Mouse (Mus musculus) gastrocnemius, adult 8-10 months (tissue): Measurements from ENCODE around the gene Gm49601. TPM values are rescaled to one million over a fixed set of nuclear protein-coding genes. Genes with fewer than 3 reads are reported as not detected.

Source experiments
- DNase-seq, 2 experiments: peaks; one replicate each; pipeline ENCODE4 v3.0.0; 2022; ENCODE audit warnings: low spot score in 2 of 2
- total RNA-seq, 4 experiments: library from RNA; stranded (reverse); gene quantifications; 2 replicates each; pipeline ENCODE4 v1.2.4; 2022

Gene Gm49601
- total RNA-seq, 4 experiments from 2014 or later = 0.29 to 0.48 (median 0.47) TPM; not detected in 1

- DNase-seq = peak in 1 of 2 experiments; percentile 62
These were observed 3.4 kb upstream of the Gm49601 start, which contains the start of gene Sept5 for GRCm38 (mm10) chr16:18629390-18630231. Gene Sept5 (minus strand): TSS chr16:18629954.

- no peak for DNase-seq
These were observed 2.7 kb upstream of the Gm49601 start for GRCm38 (mm10) chr16:18628948-18629340.

- DNase-seq = no peak
These were observed 2.1 kb upstream of the Gm49601 start for GRCm38 (mm10) chr16:18628206-18628947.

GRCm38 (mm10) chr16:18627163-18627562 lies 936 bp upstream of the Gm49601 start:
- DNase-seq = no peak

- DNase-seq = no peak
These were observed 376 bp downstream of the Gm49601 start for GRCm38 (mm10) chr16:18625791-18626311.

- DNase-seq = no peak
These were observed 1.1 kb downstream of the Gm49601 start for GRCm38 (mm10) chr16:18625097-18625496.

GRCm38 (mm10) chr16:18624641-18625040 lies 1.6 kb downstream of the Gm49601 start:
- DNase-seq = no peak

- DNase-seq = no peak
These were observed 2.3 kb downstream of the Gm49601 start for GRCm38 (mm10) chr16:18623751-18624540.

GRCm38 (mm10) chr16:18622916-18623750 lies 3.1 kb downstream of the Gm49601 start:
- no peak for DNase-seq

- DNase-seq = no peak
These were observed 4.2 kb downstream of the Gm49601 start, which contains the start of gene Gp1bb for GRCm38 (mm10) chr16:18622019-18622418. Gene Gp1bb (minus strand): TSS chr16:18622403.

- no peak for DNase-seq
These were observed 4.7 kb downstream of the Gm49601 start for GRCm38 (mm10) chr16:18621362-18622001.

- DNase-seq = no peak
These were observed 5.4 kb downstream of the Gm49601 start for GRCm38 (mm10) chr16:18620601-18621361.

GRCm38 (mm10) chr16:18620201-18620600 lies 6.0 kb downstream of the Gm49601 start:
- no peak for DNase-seq

- no peak for DNase-seq
These were observed 7.1 kb downstream of the Gm49601 start for GRCm38 (mm10) chr16:18619110-18619509.

- no peak for DNase-seq
These were observed 7.9 kb downstream of the Gm49601 start for GRCm38 (mm10) chr16:18618297-18618696.

GRCm38 (mm10) chr16:18617370-18618065 lies 8.7 kb downstream of the Gm49601 start:
- peak; percentile 74 for DNase-seq

GRCm38 (mm10) chr16:18613301-18613700 lies 12.9 kb downstream of the Gm49601 start:
- no peak for DNase-seq

- no peak for DNase-seq
These were observed 14.5 kb downstream of the Gm49601 start for GRCm38 (mm10) chr16:18611752-18612151.
